8 mouse cellular contexts compared by ENCODE assay signal in the genomic region with DNA sequence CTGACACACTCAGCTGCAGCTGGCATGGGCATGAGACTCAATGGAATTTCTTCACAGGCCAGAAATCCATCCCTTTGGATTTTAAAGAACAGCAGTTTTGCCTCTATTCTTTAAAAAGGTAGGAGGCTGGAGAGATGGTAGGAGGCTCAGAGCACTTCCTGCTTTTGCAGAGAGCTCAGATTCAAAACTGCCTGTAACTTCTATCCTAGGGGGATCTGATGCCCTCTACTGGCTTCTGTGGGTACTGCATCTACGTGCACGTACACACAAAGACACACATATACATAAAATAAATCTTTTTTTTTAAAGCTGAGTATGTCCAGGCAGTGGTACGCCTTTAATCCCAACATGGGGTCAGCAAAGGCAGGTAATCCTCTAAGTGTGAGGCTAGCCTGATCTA. TPM values are rescaled to one million over a fixed set of nuclear protein-coding genes. Genes with fewer than 3 reads are reported as not detected.
DNase-seq lines count a peak whose midpoint lies in the region; TF ChIP-seq lines count a peak whose summit lies in the region.

No protein-coding gene starts in this region.

- no peak for TF ChIP-seq POLR2A in bone marrow, adult 2 months (IDR thresholded peaks at IDR 0.05; ENCODE audit: borderline replicate concordance, control insufficient read depth, low read depth, low read length)
- TF ChIP-seq POLR2A in myocyte (IDR thresholded peaks at IDR 0.05; ENCODE audit: insufficient read length, low read depth): no peak

- H3K4me1 ChIP-seq in bone marrow, adult 2 months (ENCODE audit: control insufficient read depth, insufficient read depth, low read length): peaks cover 5% of the 10 kb centered on the region; the same call in 1 of the 2 replicates

- 72% methylated on average over 3 of the region's 3 CpGs for WGBS in bone marrow, adult 2 months

- DNase-seq in kidney, postnatal 10 days: peak; percentile 44
- DNase-seq in kidney, adult 18-20 months: no peak
- DNase-seq in gastrocnemius, postnatal 14 days: peak; percentile 22
- peak; percentile 21 to 37 for DNase-seq in layer of hippocampus, postnatal 14 days (ENCODE audit: low spot score in 2 of 2)
- DNase-seq in Muller cell, postnatal 12 days (ENCODE audit: inconsistent ontology term): no peak
- DNase-seq in spleen, postnatal 14 days (ENCODE audit: low spot score in 2 of 2): no peak

- no peaks in the 10 kb centered on the region for H3K27me3 ChIP-seq in myocyte (ENCODE audit: control insufficient read depth, insufficient read depth, insufficient read length)

- H3K4me2 ChIP-seq in myocyte (ENCODE audit: low read depth): peak overlapping the region; percentile 86

- TF ChIP-seq CTCF in bone marrow, adult 2 months (IDR thresholded peaks at IDR 0.05; ENCODE audit: control insufficient read depth, insufficient read depth, low read length): 0 out of 2 replicates have a peak, but pooled peaks have one; percentile 15

- no peak overlapping the region for H3ac ChIP-seq in myocyte (ENCODE audit: control insufficient read depth, insufficient read length)

- intact Hi-C loops in gastrocnemius, postnatal 14 days (cut with DNase I; ENCODE audit: low total_unique reads): no loop called here

- no peak overlapping the region for H3K4me3 ChIP-seq in bone marrow, adult 2 months (replicated peaks; ENCODE audit: control insufficient read depth, low read depth, low read length)
- no peak overlapping the region for H3K4me3 ChIP-seq in myocyte

- no peak overlapping the region for H3K27ac ChIP-seq in bone marrow, adult 2 months (ENCODE audit: control insufficient read depth, insufficient read depth, low read depth, low read length, poor library complexity)

- H3K79me2 ChIP-seq in myocyte (ENCODE audit: control insufficient read depth, insufficient read depth): peaks cover 26% of the 10 kb centered on the region

- H3K36me3 ChIP-seq in myocyte (ENCODE audit: control insufficient read depth, insufficient read depth): peaks cover 4% of the 10 kb centered on the region

TF ChIP-seq in myocyte, 11 proteins besides CTCF, POLR2A, EP300 and RAD21:
- TF ChIP-seq E2F4 (IDR thresholded peaks at IDR 0.05; ENCODE audit: insufficient read depth): no peak
- no peak for TF ChIP-seq CEBPB (IDR thresholded peaks at IDR 0.05; ENCODE audit: insufficient read depth, poor library complexity, severe bottlenecking)
- no peak for TF ChIP-seq USF1 (IDR thresholded peaks at IDR 0.05; ENCODE audit: low read depth)
- no peak for TF ChIP-seq MAX (IDR thresholded peaks at IDR 0.05; ENCODE audit: low read depth)
- no peak for TF ChIP-seq TCF3 (IDR thresholded peaks at IDR 0.05; ENCODE audit: insufficient read length, low read depth)
- TF ChIP-seq REST (IDR thresholded peaks at IDR 0.05; ENCODE audit: insufficient read depth, insufficient read length): no peak
- TF ChIP-seq SRF (IDR thresholded peaks at IDR 0.05; ENCODE audit: control insufficient read depth, insufficient read length, low read depth): no peak
- no peak for TF ChIP-seq MYOD1 (IDR thresholded peaks at IDR 0.05; ENCODE audit: control insufficient read depth in 1 of 3, insufficient read length in 2 of 3, low read depth in 2 of 3)
- TF ChIP-seq TCF12 (IDR thresholded peaks at IDR 0.05; ENCODE audit: insufficient read depth, poor library complexity, severe bottlenecking): no peak

RNA-seq across cellular contexts. Expression of a gene that starts 19.2 kb away (rescaled TPM):
- polyA plus RNA-seq in bone marrow, adult 2 months (2011; ENCODE audit: insufficient read depth, insufficient read length, low replicate concordance, missing spikeins): 14.1 TPM in 1 of 2 replicates, not detected in the other
- 10 to 100 TPM; 12.5 to 16.1 TPM for total RNA-seq in gastrocnemius, postnatal 14 days (2021)
- total RNA-seq in layer of hippocampus, postnatal 14 days (2021): 10 to 100 TPM; 14.2 to 19.7 TPM
- polyA plus RNA-seq in myocyte (2012; fragmentation: generic; extraction: Trizol): 102 TPM

Comparison
In these comparisons a context has a peak if more than half of its experiments do, and no peak if none do; other contexts are left out.
1. DNase-seq: peak in kidney, postnatal 10 days (single experiment), gastrocnemius, postnatal 14 days (single experiment) and layer of hippocampus, postnatal 14 days (2 of 2); none in kidney, adult 18-20 months (single experiment), Muller cell, postnatal 12 days (single experiment) and spleen, postnatal 14 days (0 of 2).